Mouse (Mus musculus) central nervous system, embryonic 14 days (tissue): ENCODE measurements around the gene Rad9a. TPM values are rescaled to one million over a fixed set of nuclear protein-coding genes. Genes with fewer than 3 reads are reported as not detected.

Source experiments
- polyA plus RNA-seq: library from polyadenylated mRNA; depleted of rRNA; stranded (reverse); fragments of >200 nt; gene quantifications from 2 replicates; pipeline ENCODE4 v1.2.3, GENCODE M21; 2012; rRNA removed

Gene Rad9a
- 39.4 and 40.6 TPM in 2 replicates for polyA plus RNA-seq

GRCm38 (mm10) chr19:4201291-4201909 is at the start of gene Rad9a:
TSS of gene Rad9a (minus strand) at chr19:4201662.

DNA sequence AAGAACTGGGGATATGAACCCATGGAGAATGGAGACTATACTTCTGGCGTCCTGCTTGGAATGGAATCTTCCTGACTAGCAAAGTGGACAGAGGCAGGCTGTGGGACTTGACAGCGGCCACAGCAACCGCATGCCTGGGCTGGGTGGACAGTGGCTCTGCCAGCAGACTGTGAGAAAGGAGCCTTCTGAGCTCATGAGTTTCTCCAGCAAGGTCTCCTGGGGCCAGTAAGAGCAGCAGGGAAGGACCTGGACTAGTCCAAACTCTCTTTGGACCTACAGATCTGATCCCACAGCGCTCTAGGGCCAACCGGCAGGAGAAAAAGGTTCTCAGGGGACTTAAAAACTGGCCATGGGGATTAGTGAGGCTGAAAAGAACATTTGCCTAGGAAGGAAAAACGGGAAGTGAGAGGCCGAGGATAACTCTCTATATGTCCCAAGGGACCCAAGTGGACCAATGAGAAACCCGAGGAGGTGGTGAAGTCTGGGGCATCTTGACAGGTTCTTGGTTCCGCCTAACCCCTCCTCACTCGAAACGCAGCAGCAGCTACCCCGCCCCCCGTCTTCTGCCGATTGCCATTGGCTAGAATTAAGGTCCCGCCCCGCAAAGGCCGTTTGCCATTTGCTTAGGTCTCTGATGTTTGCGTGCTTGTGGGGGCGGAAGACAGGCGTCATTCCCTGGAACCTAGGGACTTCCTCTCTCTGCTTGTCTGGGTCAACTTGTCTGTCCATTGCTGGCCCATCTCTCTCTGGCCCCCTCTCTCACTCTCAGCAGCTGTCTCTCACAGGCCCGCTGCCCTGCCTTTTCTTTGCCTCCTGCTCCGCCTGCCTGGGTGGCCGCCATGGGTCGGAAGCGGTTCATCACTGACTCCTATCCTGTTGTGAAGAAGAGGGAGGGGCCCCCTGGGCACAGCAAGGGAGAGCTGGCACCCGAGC is 30.1 kb upstream of the Rad9a start, which contains the start of gene Pold4:
Pold4 (plus strand) TSS at position 647 of the 933 bp plus-strand sequence.

GRCm38 (mm10) chr19:4214071-4214770 is 12.8 kb upstream of the Rad9a start, which contains the start of the genes Clcf1 and AC109138.7:
TSS of gene Clcf1 (plus strand) at chr19:4214238.
TSS of gene AC109138.7 (plus strand) at chr19:4214357.

GRCm38 (mm10) chr19:4191528-4192250 is 9.8 kb downstream of the Rad9a start, which contains the start of gene Ppp1ca:
TSS of gene Ppp1ca (plus strand) at chr19:4192065.

DNA sequence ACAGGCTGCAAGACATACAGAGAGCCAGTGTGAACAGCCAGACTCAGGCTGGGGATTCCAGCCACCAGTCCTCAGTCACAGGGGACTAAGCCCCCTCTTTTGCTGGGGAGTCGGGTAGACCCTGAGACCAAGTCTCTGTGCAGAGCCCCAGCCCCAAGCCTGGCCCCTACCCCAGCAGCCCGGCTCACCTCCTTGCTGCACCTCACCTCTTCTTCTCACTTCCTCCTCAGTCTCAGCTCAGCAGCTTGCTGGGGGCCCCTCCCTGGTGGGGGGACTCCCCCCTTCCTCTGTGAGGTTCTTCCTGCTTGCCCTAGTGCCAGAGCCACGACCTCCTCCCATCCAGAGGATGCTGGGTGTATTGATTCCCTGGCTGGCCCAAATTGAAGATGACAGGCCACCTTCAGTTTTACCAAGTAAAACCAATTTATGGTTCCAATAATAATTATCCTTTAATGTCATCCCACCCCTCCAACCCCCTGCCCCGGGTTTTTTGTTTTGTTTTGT is 10.6 kb downstream of the Rad9a start, which contains the start of gene Tbc1d10c:
Tbc1d10c (minus strand) TSS at position 454 of the 504 bp plus-strand sequence.

DNA sequence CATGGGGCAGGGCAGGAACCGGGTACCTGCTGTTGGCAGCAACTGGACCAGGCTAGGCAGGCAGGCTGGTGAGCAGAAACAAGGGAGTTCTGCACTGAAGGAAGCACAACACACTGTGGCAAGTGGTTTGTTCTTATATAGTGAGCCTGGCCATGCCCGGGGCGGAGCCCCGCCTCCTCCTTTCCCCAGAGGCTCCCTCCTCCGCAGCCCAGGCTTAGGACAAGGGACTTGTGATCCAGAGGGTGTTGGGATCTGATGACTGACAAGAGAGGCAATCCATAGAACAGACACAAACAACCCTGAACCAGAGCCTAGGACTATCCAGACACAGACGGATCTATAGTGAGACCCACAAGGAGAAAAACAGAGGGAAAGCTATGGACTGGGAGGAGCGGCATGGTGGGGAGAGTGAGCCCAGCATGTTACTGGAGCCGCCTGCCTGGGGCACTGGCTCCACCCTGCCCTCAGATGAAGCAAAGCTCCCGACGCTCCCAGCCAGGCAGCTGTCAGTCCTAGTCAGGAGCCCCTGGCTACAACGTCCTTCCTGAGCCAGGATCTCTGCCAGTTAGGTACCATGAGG is 26.0 kb downstream of the Rad9a start, which contains the start of gene Carns1:
Carns1 (minus strand) TSS at position 112 of the 580 bp plus-strand sequence.

GRCm38 (mm10) chr19:4162646-4163542 is 38.6 kb downstream of the Rad9a start, which contains the start of gene Rps6kb2:
TSS of gene Rps6kb2 (minus strand) at chr19:4163354.

GRCm38 (mm10) chr19:4153232-4153654 is 48.2 kb downstream of the Rad9a start, which contains the start of gene Ptprcap:
TSS of gene Ptprcap (plus strand) at chr19:4153604.

DNA sequence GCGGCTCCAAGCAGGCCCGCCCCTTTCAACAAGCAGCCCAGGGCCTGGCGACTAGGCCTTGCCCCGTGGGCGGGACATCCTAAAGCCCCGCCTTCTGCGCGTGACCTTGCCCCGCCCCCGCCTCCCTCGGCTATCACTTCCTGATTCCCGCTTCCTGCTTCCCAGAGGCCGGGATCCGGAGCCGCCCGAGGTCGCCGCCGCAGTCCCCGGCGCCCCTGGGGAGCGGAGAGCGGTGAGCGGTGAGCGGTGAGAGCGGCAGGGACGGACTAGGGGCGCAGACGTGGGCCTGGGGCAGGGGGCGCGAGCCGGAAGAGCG is 53.0 kb downstream of the Rad9a start, which contains the start of gene Coro1b:
Coro1b (plus strand) TSS at position 129 of the 316 bp plus-strand sequence.

Other genes with a start within 250 kb of the Rad9a start
- gene Aldh3b3, start 243.0 kb downstream of the Rad9a start, polyA plus RNA-seq = 0.05 TPM in 1 of 2 replicates, not detected in the other
- gene Aldh3b2, start 229.3 kb downstream of the Rad9a start, polyA plus RNA-seq = 0.32 and 1.8 TPM in 2 replicates
- gene Acy3, start 215.1 kb downstream of the Rad9a start, polyA plus RNA-seq = 2.3 and 3.3 TPM in 2 replicates
- gene Tbx10, start 208.9 kb downstream of the Rad9a start, polyA plus RNA-seq = 0.05 and 0.21 TPM in 2 replicates
- gene Nudt8, start 201.1 kb downstream of the Rad9a start, polyA plus RNA-seq = 14.7 and 17.5 TPM in 2 replicates
- gene Gm49405, start 201.0 kb downstream of the Rad9a start, polyA plus RNA-seq = 9.0 and 9.6 TPM in 2 replicates
- gene Doc2g, start 198.3 kb downstream of the Rad9a start, polyA plus RNA-seq = 23.9 and 25.6 TPM in 2 replicates
- gene Ndufv1, start 188.9 kb downstream of the Rad9a start, polyA plus RNA-seq = 172 and 187 TPM in 2 replicates
- 226 and 263 TPM in 2 replicates for gene Gstp1, start 163.7 kb downstream of the Rad9a start, polyA plus RNA-seq
- 1.2 and 5.2 TPM in 2 replicates for gene Gstp2, start 155.6 kb downstream of the Rad9a start, polyA plus RNA-seq
- gene Gstp3, start 142.1 kb downstream of the Rad9a start, polyA plus RNA-seq = 0.38 TPM in 1 of 2 replicates, not detected in the other
- gene Cabp2, start 120.1 kb downstream of the Rad9a start, polyA plus RNA-seq = not detected in 2 replicates
- gene Cdk2ap2, start 104.5 kb downstream of the Rad9a start, polyA plus RNA-seq = 51.1 and 56.1 TPM in 2 replicates
- 112 and 116 TPM in 2 replicates for gene Pitpnm1, start 101.7 kb downstream of the Rad9a start, polyA plus RNA-seq
- gene Aip, start 75.8 kb downstream of the Rad9a start, polyA plus RNA-seq = 122 and 129 TPM in 2 replicates
- 0.05 and 0.06 TPM in 2 replicates for gene Gpr152, start 61.9 kb downstream of the Rad9a start, polyA plus RNA-seq
- 0.03 and 0.05 TPM in 2 replicates for gene Cabp4, start 57.6 kb downstream of the Rad9a start, polyA plus RNA-seq
- gene Coro1b, start 53.0 kb downstream of the Rad9a start, polyA plus RNA-seq = 245 and 266 TPM in 2 replicates
- 1.6 and 2.9 TPM in 2 replicates for gene Ptprcap, start 48.1 kb downstream of the Rad9a start, polyA plus RNA-seq
- 75.7 and 77.5 TPM in 2 replicates for gene Rps6kb2, start 38.3 kb downstream of the Rad9a start, polyA plus RNA-seq
- 3.6 and 4.1 TPM in 2 replicates for gene Carns1, start 26.2 kb downstream of the Rad9a start, polyA plus RNA-seq
- 2.0 and 3.4 TPM in 2 replicates for gene Tbc1d10c, start 10.4 kb downstream of the Rad9a start, polyA plus RNA-seq
- 403 and 409 TPM in 2 replicates for gene Ppp1ca, start 9.6 kb downstream of the Rad9a start, polyA plus RNA-seq
- 2.9 and 7.3 TPM in 2 replicates for gene Clcf1, start 12.6 kb upstream of the Rad9a start, polyA plus RNA-seq
- gene AC109138.7, start 12.7 kb upstream of the Rad9a start, polyA plus RNA-seq = 1.2 TPM in 1 of 2 replicates, not detected in the other
- 28.6 and 30.9 TPM in 2 replicates for gene Pold4, start 30.2 kb upstream of the Rad9a start, polyA plus RNA-seq
- 50.7 and 62.1 TPM in 2 replicates for gene Ssh3, start 67.5 kb upstream of the Rad9a start, polyA plus RNA-seq
- 43.2 and 50.9 TPM in 2 replicates for gene Ankrd13d, start 81.5 kb upstream of the Rad9a start, polyA plus RNA-seq
- gene Grk2, start 104.6 kb upstream of the Rad9a start, polyA plus RNA-seq = 107 and 108 TPM in 2 replicates
- 80.2 and 85.5 TPM in 2 replicates for gene Kdm2a, start 196.6 kb upstream of the Rad9a start, polyA plus RNA-seq
- gene Rhod, start 237.8 kb upstream of the Rad9a start, polyA plus RNA-seq = 5.3 and 9.9 TPM in 2 replicates